Mouse (Mus musculus) T-helper 17 cell (primary cell): Measurements from ENCODE around the gene Mybbp1a.

ENCODE experiments used
- in situ Hi-C, 2 experiments: fragments of 300-600 bp; cut with MboI, MseI; formaldehyde crosslinking; loops; 1 replicate in 1 of 2; 2 replicates in 1 of 2; pipeline ENCODE4 v1.15.1; 2025; ENCODE audit warnings: high pct_unique_total_duplicates in 2 of 2

Mybbp1a gene

DNA sequence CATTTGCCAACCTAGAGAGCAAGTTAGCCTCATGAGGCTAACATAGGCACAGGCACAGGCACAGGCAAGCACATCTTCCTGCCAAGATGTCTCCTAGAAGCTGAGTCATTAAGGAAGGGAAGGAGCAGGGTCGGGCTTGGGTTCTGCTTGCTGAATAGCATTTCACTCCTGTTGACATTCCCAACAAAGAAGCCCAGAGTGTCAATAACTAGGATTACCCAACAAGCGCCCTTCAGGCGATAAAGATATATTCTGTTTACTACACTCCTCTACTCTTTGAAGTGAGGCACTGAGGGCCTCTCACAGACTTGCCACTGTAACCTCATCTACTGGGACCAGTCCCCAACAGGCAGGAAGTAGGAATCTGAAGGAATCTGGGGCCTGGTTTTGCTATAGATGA lies 54.9 kb downstream of the Mybbp1a start:
- in situ Hi-C loops = no loop called here

DNA sequence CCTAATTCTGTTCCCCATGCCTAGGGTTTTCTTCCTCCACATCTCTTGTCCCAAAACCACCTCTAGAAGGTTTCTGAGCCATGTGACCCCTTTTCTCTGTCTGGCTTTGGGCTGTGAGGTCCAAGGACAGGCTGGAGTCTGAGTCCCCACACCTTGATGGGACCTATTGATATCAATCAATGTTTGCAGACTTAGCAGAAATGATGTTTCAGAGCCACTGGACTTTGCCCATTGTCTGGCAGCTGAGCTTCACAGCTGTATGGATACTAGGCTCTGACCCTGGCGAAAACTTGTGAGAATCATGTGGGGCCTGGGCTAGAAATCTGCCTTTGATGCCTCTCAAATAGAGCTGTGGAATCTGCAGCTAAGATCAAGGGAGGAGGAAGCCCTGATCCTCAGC lies 55.6 kb downstream of the Mybbp1a start:
- in situ Hi-C loops = no loop called here

DNA sequence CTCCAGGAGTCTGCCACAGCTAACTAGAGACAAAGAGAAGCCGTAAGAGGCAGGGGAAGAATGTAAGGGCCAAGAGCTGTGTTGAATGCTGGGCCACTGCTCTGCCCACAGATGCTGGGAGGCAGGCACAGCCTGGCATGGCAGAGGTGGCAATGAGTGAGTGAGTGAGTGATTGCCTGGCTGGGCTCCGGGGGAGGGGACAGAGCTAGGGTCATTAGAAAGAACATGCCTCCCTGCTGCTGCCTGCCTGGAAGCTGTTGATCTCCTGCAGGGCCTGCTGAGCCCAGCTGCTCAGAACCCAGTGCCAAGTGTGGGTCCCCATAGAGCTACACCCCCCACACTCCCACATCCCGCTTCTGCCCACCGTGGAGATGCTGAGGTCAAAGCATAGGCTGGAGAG lies 56.2 kb downstream of the Mybbp1a start:
- in situ Hi-C loops = no loop called here

DNA sequence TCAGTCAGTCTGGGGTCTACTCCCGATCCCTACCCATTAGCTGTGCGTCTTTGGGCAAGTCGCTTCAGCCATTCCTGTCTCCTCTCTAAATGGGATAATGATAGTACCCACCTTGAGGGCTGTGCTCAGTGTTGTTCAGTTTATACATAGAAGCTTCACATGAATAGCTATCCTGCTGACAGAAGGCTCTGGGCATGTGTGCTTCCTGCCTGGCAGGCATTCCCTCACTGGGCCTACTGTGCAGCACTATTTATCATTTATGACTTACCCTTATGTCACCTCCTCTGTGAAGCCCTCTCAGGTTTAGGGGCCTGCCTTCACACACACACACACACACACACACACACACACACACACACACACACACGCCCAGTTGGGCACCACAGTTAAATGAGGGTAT lies 59.0 kb downstream of the Mybbp1a start:
- in situ Hi-C loops = loop anchor here in 1 of 2 experiments (25.0 kb wide), 1 partner anchor 1088 kb away; no protein-coding TSS in a partner anchor
